Mouse (Mus musculus) spleen, adult 2 months (tissue): ENCODE measurements at regions not wholly inside any gene's neighbourhood (a gene's known extent, or its start where the extent isn't known, plus 50 kb on each side); places are given as distances from the start of the nearest gene placed in this dataset.
A peak's percentile ranks its signal among the peaks of the same experiment; 100 is the strongest.

Experiments used
- DNase-seq, 2 experiments: peaks; one replicate each; pipeline versions ENCODE4 v3.0.0 to v3.0.0-alpha.2; 2012 to 2021; ENCODE audit warnings: low spot score in 2 of 2, low read depth in 1 of 2
- H3K27ac ChIP-seq: fragments of 200-500 bp; 2 replicates; pipeline ENCODE4 v1.5.1; 2012; ENCODE audit warnings: low read length, inconsistent platforms; ENCODE audit not compliant: insufficient read depth
- H3K27me3 ChIP-seq: fragments of 200-500 bp; 2 replicates; pipeline ENCODE4 v1.6.1; 2012; ENCODE audit warnings: mild to moderate bottlenecking, moderate library complexity, low read length, inconsistent platforms; ENCODE audit not compliant: control insufficient read depth, insufficient read depth
- H3K36me3 ChIP-seq: fragments of 200-500 bp; 2 replicates; pipeline ENCODE4 v1.6.1; 2012; ENCODE audit warnings: mild to moderate bottlenecking, low read length, inconsistent platforms; ENCODE audit not compliant: control insufficient read depth, insufficient read depth
- H3K4me1 ChIP-seq: fragments of 200-500 bp; 2 replicates; pipeline ENCODE4 v1.6.1; 2011; ENCODE audit warnings: inconsistent platforms; ENCODE audit not compliant: control insufficient read depth, insufficient read depth, insufficient read length
- H3K4me3 ChIP-seq: fragments of 200-500 bp; 2 replicates; pipeline ENCODE4 v1.5.1; 2011; ENCODE audit warnings: mild to moderate bottlenecking, inconsistent platforms; ENCODE audit not compliant: insufficient read depth, insufficient read length; ENCODE audit errors: extremely low read depth
- CTCF ChIP-seq: fragments of 200-500 bp; IDR thresholded peaks from 2 replicates; pipeline ENCODE4 v1.5.1; 2011; ENCODE audit warnings: mild to moderate bottlenecking, inconsistent platforms; ENCODE audit not compliant: insufficient read depth, insufficient read length, insufficient replicate concordance; ENCODE audit errors: extremely low read depth
- POLR2A ChIP-seq: fragments of 200-500 bp; IDR thresholded peaks from 2 replicates; pipeline ENCODE4 v1.6.1; 2011; ENCODE audit warnings: low read depth, low read length, inconsistent platforms
- WGBS: fragments of 180-500 bp; shearing (Covaris S2); methylation state at CpG from one replicate; pipeline ENCODE4 v1.1.7; 2018; 5-methylcytosine and 5-hydroxymethylcytosine counted together

- H3K4me3 ChIP-seq, result no peak overlapping the region
- 27% methylated on average over 4 of the region's 4 CpGs for WGBS
- no peak for TF ChIP-seq CTCF
- TF ChIP-seq POLR2A, result no peak
- peaks cover 16% of the 10 kb centered on the region; the same call in 1 of the 2 replicates for H3K4me1 ChIP-seq
- DNase-seq, result no peak
- no peaks in the 10 kb centered on the region for H3K27me3 ChIP-seq
- H3K36me3 ChIP-seq, result no peaks in the 10 kb centered on the region
- H3K27ac ChIP-seq, result no peak overlapping the region
Observed at GRCm38 (mm10) chr7:67430041-67430440, 57.4 kb upstream of the Mef2a start.

DNA sequence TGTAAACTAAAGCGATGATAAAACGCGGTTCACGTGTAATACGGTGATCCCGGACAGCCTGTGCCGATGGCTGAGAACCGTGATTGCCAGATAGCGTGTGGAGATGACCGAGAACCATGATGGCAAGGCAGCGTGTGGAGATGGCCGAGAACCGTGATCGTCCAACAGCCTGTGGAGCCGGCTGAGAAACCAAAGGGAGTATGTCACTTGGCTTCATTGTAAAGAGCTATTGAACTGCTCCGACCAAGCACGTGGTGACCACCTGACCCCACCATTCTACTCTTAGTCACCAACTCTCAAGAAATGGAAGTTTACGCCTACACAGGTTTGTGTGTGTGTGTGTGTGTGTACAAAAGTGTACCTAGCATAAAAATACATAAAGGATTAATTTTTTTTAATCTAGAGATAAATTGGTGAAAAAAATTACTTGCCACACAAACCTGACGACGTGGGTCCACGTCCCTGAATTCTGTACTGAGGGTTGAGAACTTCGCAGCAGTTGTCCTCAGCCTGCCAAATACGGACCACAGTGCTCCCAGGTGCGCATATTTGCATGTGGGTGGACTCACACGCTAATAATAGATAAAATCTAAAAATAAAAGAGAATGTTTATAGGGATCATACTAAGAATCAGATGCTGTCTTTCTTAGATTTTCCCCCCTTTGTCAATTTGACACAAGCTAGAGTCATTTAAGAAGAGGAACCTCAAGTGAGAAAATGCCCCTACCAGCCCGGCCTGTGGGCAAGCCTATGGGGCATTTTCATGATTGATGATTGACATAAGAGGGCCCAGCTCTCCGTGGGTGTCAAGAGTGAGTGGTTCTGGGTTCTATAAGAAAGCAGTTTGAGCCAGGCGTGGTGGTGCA lies 56.6 kb upstream of the Mef2a start:
- no peak overlapping the region for H3K4me3 ChIP-seq
- no peak for TF ChIP-seq CTCF
- no peak for TF ChIP-seq POLR2A
- H3K27me3 ChIP-seq, result no peaks in the 10 kb centered on the region
- H3K4me1 ChIP-seq, result peaks cover 19% of the 10 kb centered on the region
- H3K36me3 ChIP-seq, result no peaks in the 10 kb centered on the region
- no peak for DNase-seq
- 74% methylated on average over 28 of the region's 28 CpGs for WGBS
- no peak overlapping the region for H3K27ac ChIP-seq

GRCm38 (mm10) chr7:67428388-67428787 lies 55.7 kb upstream of the Mef2a start:
- Histone ChIP-seq H3K4me3 (no peak overlapping the region), H3K27ac (no peak overlapping the region), H3K27me3 (no peaks in the 10 kb centered on the region), H3K4me1 (peaks cover 19% of the 10 kb centered on the region), H3K36me3 (no peaks in the 10 kb centered on the region)
- DNase-seq, result no peak
- TF ChIP-seq CTCF (no peak), POLR2A (no peak)
- 93% methylated on average over 3 of the region's 3 CpGs for WGBS

DNA sequence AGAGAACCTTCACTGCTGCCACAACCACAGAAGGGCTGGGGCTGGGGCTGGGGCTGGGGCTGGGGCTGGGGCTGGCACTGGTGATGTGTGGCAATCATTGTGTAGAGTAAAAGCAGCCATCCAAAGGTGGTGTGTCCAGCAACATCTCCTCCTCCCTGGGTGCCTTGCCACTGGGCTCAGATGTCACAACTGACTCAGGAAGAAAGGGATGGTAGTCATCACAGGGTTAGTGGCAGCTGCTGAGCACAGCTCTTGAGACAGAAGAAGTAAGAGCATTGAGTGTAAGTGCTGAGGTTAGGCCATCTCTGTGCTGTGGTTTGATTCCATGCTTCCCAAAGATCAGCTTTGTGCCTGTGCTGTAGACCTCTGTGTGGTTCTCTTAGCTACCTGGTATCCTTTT lies 53.4 kb upstream of the Mef2a start:
- H3K4me1 ChIP-seq, result peaks cover 27% of the 10 kb centered on the region
- DNase-seq, result no peak
- H3K27ac ChIP-seq, result no peak overlapping the region
- no peak overlapping the region for H3K4me3 ChIP-seq
- TF ChIP-seq CTCF, result no peak
- no peaks in the 10 kb centered on the region for H3K27me3 ChIP-seq
- H3K36me3 ChIP-seq, result no peaks in the 10 kb centered on the region

GRCm38 (mm10) chr7:67425581-67425980 lies 52.9 kb upstream of the Mef2a start:
- H3K4me1 ChIP-seq, result peaks cover 28% of the 10 kb centered on the region
- TF ChIP-seq CTCF, result no peak
- no peak for TF ChIP-seq POLR2A
- H3K36me3 ChIP-seq, result no peaks in the 10 kb centered on the region
- no peak for DNase-seq
- H3K27me3 ChIP-seq, result no peaks in the 10 kb centered on the region
- peak overlapping the region; percentile 29 for H3K27ac ChIP-seq
- WGBS, result 22% methylated on average over 1 of the region's 1 CpGs
- H3K4me3 ChIP-seq, result no peak overlapping the region

- WGBS, result 35% methylated on average over 8 of the region's 8 CpGs
- no peak overlapping the region for H3K4me3 ChIP-seq
- peaks cover 32% of the 10 kb centered on the region for H3K4me1 ChIP-seq
- DNase-seq, result no peak
- no peaks in the 10 kb centered on the region for H3K36me3 ChIP-seq
- peak overlapping the region; percentile 29 for H3K27ac ChIP-seq
- TF ChIP-seq POLR2A (no peak), CTCF (no peak)
- H3K27me3 ChIP-seq, result no peaks in the 10 kb centered on the region
Observed at GRCm38 (mm10) chr7:67424810-67425485, 52.3 kb upstream of the Mef2a start.
